Mouse (Mus musculus): ENCODE measurements around the gene 2310030G06Rik. TPM values are rescaled to one million over a fixed set of nuclear protein-coding genes. Genes with fewer than 3 reads are reported as not detected.
A peak's percentile ranks its signal among the peaks of the same experiment; 100 is the strongest.

The 2310030G06Rik gene
- polyA plus RNA-seq, 1 experiment from 2014 or later = 14.2 TPM

DNA sequence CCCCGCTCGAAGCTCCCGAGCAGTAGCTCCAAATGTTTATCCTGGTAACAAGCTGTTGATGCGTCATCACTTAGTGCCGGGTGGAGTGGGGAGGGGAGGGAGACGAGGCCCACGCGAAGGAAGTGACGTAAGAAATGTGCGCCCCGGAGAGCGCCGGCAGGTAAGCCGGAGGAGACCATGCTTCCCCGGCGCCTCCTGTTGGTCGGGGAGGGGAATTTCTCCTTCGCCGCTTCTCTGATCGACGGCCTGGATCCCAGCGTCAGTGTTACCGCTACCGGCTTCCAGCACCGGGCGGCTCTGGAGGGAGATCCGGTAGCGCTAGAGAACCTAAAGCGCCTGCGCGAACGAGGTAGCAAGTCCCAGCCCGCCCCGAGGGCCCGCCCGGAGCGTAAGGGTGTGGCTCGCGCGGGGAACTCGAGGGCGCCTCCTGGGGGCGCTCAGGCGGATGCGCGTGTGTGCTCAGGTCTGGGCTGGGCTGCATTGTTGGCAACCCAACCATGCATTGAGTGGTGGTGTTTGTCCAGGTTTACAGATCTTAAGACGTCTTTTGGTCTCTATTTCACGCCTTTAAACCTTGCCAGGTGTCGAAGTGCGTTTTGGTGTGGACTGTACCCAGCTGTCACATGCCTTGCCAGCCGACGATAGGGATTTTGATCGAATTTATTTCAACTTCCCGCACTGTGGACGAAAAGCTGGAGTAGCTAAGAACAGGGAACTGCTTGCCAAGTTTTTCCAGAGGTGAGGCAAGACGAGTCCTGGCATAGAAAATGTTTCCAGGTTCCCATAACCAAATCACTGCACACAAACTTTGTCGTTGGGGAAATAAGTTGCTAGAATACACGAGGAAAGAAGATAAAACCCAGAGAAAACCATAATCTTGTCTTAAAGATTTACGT lies 22.0 kb upstream of the 2310030G06Rik start, which contains the start of gene Fdxacb1:
Gene Fdxacb1, plus strand, starts transcription at position 130 of the 896 bp plus-strand sequence.
- Histone ChIP-seq H3K27ac (ENCODE audit: low read length) (peak within 1 kb of the TSS; percentile 96), H3K27me3 (ENCODE audit: control insufficient read depth, insufficient read depth, low read length) (no peaks in the 10 kb centered on the region), H3K36me3 (ENCODE audit: control insufficient read depth, insufficient read depth, low read length) (no peaks in the 10 kb centered on the region), H3K4me2 (ENCODE audit: low read depth, low read length) (peak within 1 kb of the TSS; percentile 80), H3K4me3 (replicated peaks; ENCODE audit: low read length) (peak within 1 kb of the TSS; percentile 72), H3K9ac (ENCODE audit: low read length) (peak within 1 kb of the TSS; percentile 81), H3K9me3 (replicated peaks; ENCODE audit: control insufficient read depth, low read length) (no peaks in the 10 kb centered on the region), H3K4me1 (ENCODE audit: control insufficient read depth, insufficient read depth, low read length) (0 out of 2 replicates have a peak, but pooled peaks cover 2% of the 10 kb centered on the region)
- ATAC-seq (ENCODE audit: insufficient read depth, low FRiP score) = peak; percentile 96
- 2% methylated on average over 59 of the region's 59 CpGs for WGBS

DNA sequence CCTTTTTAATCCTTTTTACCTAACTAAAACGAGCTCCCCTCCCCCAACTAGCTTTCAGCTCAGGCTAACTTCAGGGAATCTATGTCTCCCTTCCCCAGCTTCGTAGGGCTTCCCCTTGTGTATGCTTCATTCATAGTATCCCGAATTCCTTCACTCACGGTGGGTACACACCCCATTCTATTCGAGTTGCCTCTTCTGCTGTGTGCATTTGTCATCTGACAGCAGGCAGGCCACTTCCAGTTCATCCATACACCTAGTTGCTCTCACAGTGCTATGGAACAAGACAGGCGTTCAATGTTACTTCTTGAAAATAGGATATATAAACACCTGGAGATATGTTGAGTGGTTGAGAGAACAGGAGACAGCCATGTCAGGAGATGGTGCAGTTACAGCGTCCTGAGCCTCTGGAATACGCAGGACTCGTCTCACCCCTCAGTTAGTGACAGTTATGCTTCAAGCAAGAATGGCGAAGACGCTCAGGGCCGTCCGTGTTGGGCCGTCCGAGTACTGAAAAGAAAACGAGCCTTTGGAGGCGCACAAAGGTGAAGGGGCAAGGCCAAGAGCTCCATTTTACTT lies 21.3 kb upstream of the 2310030G06Rik start:
- 0 out of 2 replicates have a peak, but pooled peaks cover 2% of the 10 kb centered on the region for H3K4me1 ChIP-seq (ENCODE audit: control insufficient read depth, insufficient read depth, low read length)
- ATAC-seq (ENCODE audit: insufficient read depth, low FRiP score) = no peak
- peak overlapping the region; percentile 72 for H3K4me3 ChIP-seq (replicated peaks; ENCODE audit: low read length)
- peak overlapping the region; percentile 76 for H3K4me2 ChIP-seq (ENCODE audit: low read depth, low read length)
- WGBS = 3% methylated on average over 17 of the region's 17 CpGs
- peak overlapping the region; percentile 96 for H3K27ac ChIP-seq (ENCODE audit: low read length)
- peak overlapping the region; percentile 81 for H3K9ac ChIP-seq (ENCODE audit: low read length)
- no peaks in the 10 kb centered on the region for H3K9me3 ChIP-seq (replicated peaks; ENCODE audit: control insufficient read depth, low read length)
- no peaks in the 10 kb centered on the region for H3K27me3 ChIP-seq (ENCODE audit: control insufficient read depth, insufficient read depth, low read length)
- H3K36me3 ChIP-seq (ENCODE audit: control insufficient read depth, insufficient read depth, low read length) = no peaks in the 10 kb centered on the region

DNA sequence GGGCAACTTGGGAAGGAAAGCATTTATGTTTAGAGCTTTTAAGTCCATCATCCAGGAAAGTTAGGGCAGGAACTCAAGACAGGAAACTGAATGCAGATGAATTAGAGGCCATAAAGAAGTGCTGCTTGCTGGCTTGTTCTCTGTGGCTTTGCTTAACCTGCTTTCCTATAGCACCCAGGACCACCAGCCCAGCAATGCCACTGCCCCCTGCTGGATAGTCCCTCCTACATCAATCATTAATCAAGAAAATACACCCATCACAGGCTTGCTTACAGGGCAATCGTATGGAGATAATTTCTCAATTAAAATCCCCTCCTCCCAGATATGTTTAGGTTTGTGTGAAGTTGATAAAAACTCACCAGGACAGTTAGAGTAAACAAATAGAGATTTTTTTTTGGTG lies 17.0 kb upstream of the 2310030G06Rik start:
- WGBS = 58% methylated on average over 1 of the region's 1 CpGs
- Histone ChIP-seq H3K4me3 (replicated peaks; ENCODE audit: low read length) (no peak overlapping the region), H3K4me2 (ENCODE audit: low read depth, low read length) (no peak overlapping the region), H3K9ac (ENCODE audit: low read length) (no peak overlapping the region), H3K4me1 (ENCODE audit: control insufficient read depth, insufficient read depth, low read length) (no peaks in the 10 kb centered on the region), H3K9me3 (replicated peaks; ENCODE audit: control insufficient read depth, low read length) (no peaks in the 10 kb centered on the region), H3K27me3 (ENCODE audit: control insufficient read depth, insufficient read depth, low read length) (no peaks in the 10 kb centered on the region), H3K36me3 (ENCODE audit: control insufficient read depth, insufficient read depth, low read length) (no peaks in the 10 kb centered on the region), H3K27ac (ENCODE audit: low read length) (no peak overlapping the region)
- no peak for ATAC-seq (ENCODE audit: insufficient read depth, low FRiP score)

DNA sequence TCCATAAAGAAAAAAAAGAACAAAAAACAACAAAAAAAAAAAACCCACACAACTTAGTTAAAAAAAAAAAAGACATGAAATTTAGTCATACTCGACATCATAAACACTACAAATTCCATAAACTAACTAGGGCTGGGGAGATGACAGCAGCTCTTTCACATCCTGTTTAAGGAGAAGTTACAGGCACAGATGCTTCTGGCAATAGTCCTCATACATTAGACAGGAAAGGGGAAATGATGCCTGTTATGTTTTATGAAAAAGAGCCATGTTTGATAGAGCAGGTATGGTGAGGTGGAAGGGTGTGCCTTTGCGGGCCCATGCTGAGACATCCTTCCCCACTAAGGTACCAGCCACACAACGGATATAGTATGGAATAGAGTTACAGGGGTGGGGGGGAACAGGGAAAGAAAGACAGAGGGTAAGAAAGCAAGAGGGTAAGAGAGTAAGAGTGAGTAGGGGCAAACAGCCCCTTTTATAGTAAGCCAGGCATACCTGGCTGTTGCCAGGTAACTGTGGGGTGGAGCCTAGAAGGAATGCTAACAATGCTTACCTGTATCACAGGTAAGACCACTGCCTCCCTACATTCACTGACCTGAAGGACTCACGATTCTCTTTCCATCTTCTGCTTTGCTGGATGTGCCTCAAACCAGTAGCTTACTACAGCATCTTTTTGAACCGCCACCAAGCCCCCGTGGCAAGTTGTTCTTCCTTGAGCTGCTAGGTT lies 15.3 kb upstream of the 2310030G06Rik start:
- Histone ChIP-seq H3K9me3 (replicated peaks; ENCODE audit: control insufficient read depth, low read length) (no peaks in the 10 kb centered on the region), H3K36me3 (ENCODE audit: control insufficient read depth, insufficient read depth, low read length) (no peaks in the 10 kb centered on the region), H3K27me3 (ENCODE audit: control insufficient read depth, insufficient read depth, low read length) (no peaks in the 10 kb centered on the region), H3K4me2 (ENCODE audit: low read depth, low read length) (no peak overlapping the region), H3K9ac (ENCODE audit: low read length) (no peak overlapping the region), H3K27ac (ENCODE audit: low read length) (no peak overlapping the region), H3K4me3 (replicated peaks; ENCODE audit: low read length) (no peak overlapping the region), H3K4me1 (ENCODE audit: control insufficient read depth, insufficient read depth, low read length) (no peaks in the 10 kb centered on the region)
- no peak for ATAC-seq (ENCODE audit: insufficient read depth, low FRiP score)
- 45% methylated on average over 6 of the region's 6 CpGs for WGBS

DNA sequence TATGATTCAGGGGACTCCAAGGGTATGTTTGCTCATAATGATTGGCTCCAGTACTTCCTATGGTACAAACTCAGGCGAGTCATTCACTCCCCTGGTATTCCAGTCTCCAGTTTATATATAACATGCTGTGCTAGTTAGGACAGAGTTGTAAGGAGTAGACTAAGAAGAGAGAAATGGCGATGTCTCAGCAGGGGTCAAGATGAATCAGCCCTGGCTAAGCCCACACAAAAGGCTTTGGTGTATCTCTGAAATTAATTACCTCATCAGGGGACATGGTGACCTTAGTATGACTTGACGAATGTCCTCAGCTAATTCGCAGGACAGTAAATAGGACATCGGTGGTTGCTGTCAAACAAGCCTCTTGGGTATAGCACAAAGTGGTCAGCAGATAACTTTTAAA lies 10.4 kb upstream of the 2310030G06Rik start:
- Histone ChIP-seq H3K9ac (ENCODE audit: low read length) (no peak overlapping the region), H3K4me3 (replicated peaks; ENCODE audit: low read length) (no peak overlapping the region), H3K4me2 (ENCODE audit: low read depth, low read length) (no peak overlapping the region), H3K36me3 (ENCODE audit: control insufficient read depth, insufficient read depth, low read length) (no peaks in the 10 kb centered on the region), H3K9me3 (replicated peaks; ENCODE audit: control insufficient read depth, low read length) (no peaks in the 10 kb centered on the region), H3K27me3 (ENCODE audit: control insufficient read depth, insufficient read depth, low read length) (no peaks in the 10 kb centered on the region), H3K27ac (ENCODE audit: low read length) (no peak overlapping the region), H3K4me1 (ENCODE audit: control insufficient read depth, insufficient read depth, low read length) (peaks cover 8% of the 10 kb centered on the region)
- ATAC-seq (ENCODE audit: insufficient read depth, low FRiP score) = no peak
- 46% methylated on average over 5 of the region's 5 CpGs for WGBS

DNA sequence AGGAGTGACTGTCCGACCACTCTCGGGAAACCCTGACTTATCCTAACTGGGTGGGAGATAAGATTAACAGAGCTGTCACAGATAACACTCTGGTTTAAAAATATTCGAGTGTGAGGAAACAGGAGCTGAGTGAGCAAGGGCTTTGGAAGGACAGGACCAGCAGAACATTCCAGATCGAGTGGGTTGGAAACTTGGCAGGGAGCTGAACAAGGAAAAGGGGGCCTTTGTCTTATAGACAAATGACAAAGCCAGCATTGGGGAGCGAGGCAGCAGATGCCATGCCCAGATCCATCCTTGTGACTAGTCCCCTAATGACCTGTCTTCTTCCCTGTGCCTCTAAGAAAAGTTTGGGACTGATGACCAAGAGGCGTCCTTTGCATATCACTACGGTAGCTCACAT lies 7.6 kb upstream of the 2310030G06Rik start:
- no peak for ATAC-seq (ENCODE audit: insufficient read depth, low FRiP score)
- H3K4me1 ChIP-seq (ENCODE audit: control insufficient read depth, insufficient read depth, low read length) = peaks cover 12% of the 10 kb centered on the region
- no peaks in the 10 kb centered on the region for H3K36me3 ChIP-seq (ENCODE audit: control insufficient read depth, insufficient read depth, low read length)
- H3K27me3 ChIP-seq (ENCODE audit: control insufficient read depth, insufficient read depth, low read length) = no peaks in the 10 kb centered on the region
- H3K9ac ChIP-seq (ENCODE audit: low read length) = peak overlapping the region; percentile 34
- H3K4me2 ChIP-seq (ENCODE audit: low read depth, low read length) = peak overlapping the region; percentile 47
- H3K4me3 ChIP-seq (replicated peaks; ENCODE audit: low read length) = peak overlapping the region; percentile 42
- 36% methylated on average over 7 of the region's 7 CpGs for WGBS
- no peaks in the 10 kb centered on the region for H3K9me3 ChIP-seq (replicated peaks; ENCODE audit: control insufficient read depth, low read length)
- peak overlapping the region; percentile 56; the same call in 1 of the 2 replicates for H3K27ac ChIP-seq (ENCODE audit: low read length)

DNA sequence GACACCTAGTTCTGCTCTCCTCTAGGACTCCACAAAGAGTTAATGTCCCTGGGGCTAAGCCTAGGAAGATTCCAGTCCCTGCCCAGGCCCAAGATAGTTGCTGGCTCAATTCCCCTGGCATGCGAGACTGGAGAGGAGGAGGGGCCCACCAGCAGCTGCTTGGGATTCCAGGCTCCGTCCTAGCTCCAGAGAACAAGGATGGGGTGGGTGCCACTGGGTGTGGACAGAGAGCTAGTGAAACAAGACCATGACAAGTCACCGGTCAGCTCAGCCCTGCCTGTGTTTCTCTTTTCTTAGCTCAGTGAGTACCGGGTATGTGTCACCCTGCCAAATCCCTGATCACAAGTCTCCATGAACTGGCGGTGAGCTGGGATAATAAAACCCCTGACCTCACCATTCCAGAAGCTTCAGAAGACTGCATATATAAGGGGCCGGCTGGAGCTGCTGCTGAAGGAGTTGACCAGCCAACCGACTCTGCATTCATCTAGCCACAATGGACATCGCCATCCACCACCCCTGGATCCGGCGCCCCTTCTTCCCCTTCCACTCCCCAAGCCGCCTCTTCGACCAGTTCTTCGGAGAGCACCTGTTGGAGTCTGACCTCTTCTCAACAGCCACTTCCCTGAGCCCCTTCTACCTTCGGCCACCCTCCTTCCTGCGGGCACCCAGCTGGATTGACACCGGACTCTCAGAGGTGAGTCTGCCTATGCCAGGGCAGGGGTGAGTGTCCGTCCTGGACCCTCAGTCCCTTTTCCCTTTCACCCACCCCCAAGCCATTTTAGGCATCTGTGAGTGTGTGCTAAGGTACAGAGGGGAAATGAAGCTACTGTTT lies 6.7 kb upstream of the 2310030G06Rik start:
- Histone ChIP-seq H3K4me1 (ENCODE audit: control insufficient read depth, insufficient read depth, low read length) (peaks cover 12% of the 10 kb centered on the region), H3K27ac (ENCODE audit: low read length) (peak overlapping the region; percentile 82), H3K4me2 (ENCODE audit: low read depth, low read length) (peak overlapping the region; percentile 47), H3K36me3 (ENCODE audit: control insufficient read depth, insufficient read depth, low read length) (no peaks in the 10 kb centered on the region), H3K4me3 (replicated peaks; ENCODE audit: low read length) (peak overlapping the region; percentile 42), H3K9ac (ENCODE audit: low read length) (peak overlapping the region; percentile 61), H3K27me3 (ENCODE audit: control insufficient read depth, insufficient read depth, low read length) (no peaks in the 10 kb centered on the region), H3K9me3 (replicated peaks; ENCODE audit: control insufficient read depth, low read length) (no peaks in the 10 kb centered on the region)
- peak; percentile 80 for ATAC-seq (ENCODE audit: insufficient read depth, low FRiP score)
- WGBS = 56% methylated on average over 17 of the region's 17 CpGs

DNA sequence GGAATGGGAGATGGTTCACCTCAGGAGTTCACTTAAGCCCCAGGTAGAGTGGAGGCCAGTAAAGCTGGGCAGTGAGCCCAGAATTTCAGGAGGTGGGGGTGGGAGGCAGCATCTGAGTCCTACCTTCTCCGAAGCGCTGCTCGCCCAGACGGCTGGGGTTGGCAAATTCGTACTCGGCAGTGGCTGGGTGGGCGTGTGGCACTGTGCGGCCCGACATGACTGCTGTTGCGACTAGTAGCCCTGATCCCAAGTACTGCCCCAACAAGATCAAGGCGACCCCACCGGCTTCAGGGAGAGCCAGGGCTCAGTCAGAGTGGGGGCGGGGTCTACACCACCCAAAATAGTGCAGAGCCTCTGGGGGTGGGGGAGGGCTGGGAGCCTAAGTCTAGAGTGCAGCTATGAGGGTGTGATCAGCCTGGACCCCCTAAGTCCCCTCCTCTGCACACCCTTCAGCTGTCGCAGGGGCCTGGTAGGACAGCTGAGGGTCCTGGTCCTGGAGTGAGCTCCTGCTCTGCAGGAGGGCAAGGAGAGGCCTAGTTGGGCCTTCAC lies 5.8 kb upstream of the 2310030G06Rik start, which contains the start of gene Hspb2:
Gene Hspb2, minus strand, starts transcription at position 301 of the 549 bp plus-strand sequence.
- ATAC-seq (ENCODE audit: insufficient read depth, low FRiP score) = peak; percentile 63
- Histone ChIP-seq H3K4me1 (ENCODE audit: control insufficient read depth, insufficient read depth, low read length) (peaks cover 12% of the 10 kb centered on the region), H3K9ac (ENCODE audit: low read length) (peak within 1 kb of the TSS; percentile 61), H3K4me3 (replicated peaks; ENCODE audit: low read length) (peak within 1 kb of the TSS; percentile 42), H3K27ac (ENCODE audit: low read length) (peak within 1 kb of the TSS; percentile 82), H3K27me3 (ENCODE audit: control insufficient read depth, insufficient read depth, low read length) (no peaks in the 10 kb centered on the region), H3K36me3 (ENCODE audit: control insufficient read depth, insufficient read depth, low read length) (no peaks in the 10 kb centered on the region), H3K9me3 (replicated peaks; ENCODE audit: control insufficient read depth, low read length) (no peaks in the 10 kb centered on the region), H3K4me2 (ENCODE audit: low read depth, low read length) (peak within 1 kb of the TSS; percentile 47)
- 65% methylated on average over 14 of the region's 14 CpGs for WGBS
